Mouse (Mus musculus) lung, postnatal 10 days (tissue): ENCODE results near the gene Smim24.

Experiments used
- DNase-seq: peaks from one replicate; pipeline ENCODE4 v3.0.0; 2021

The Smim24 gene

GRCm38 (mm10) chr10:81423476-81424245 lies 30.8 kb downstream of the Smim24 start:
- DNase-seq = peak; percentile 2

- DNase-seq = peak; percentile 71
Observed at GRCm38 (mm10) chr10:81424246-81425051, 31.6 kb downstream of the Smim24 start.

GRCm38 (mm10) chr10:81425236-81425850 lies 32.5 kb downstream of the Smim24 start:
- peak; percentile 49 for DNase-seq

- peak; percentile 26 for DNase-seq
Observed at GRCm38 (mm10) chr10:81426081-81426671, 33.3 kb downstream of the Smim24 start.

GRCm38 (mm10) chr10:81426897-81427296 lies 34.0 kb downstream of the Smim24 start:
- DNase-seq = peak; percentile 75

GRCm38 (mm10) chr10:81427327-81427726 lies 34.5 kb downstream of the Smim24 start:
- no peak for DNase-seq

GRCm38 (mm10) chr10:81427804-81428506 lies 35.1 kb downstream of the Smim24 start:
- peak; percentile 3 for DNase-seq

- peak; percentile 3 for DNase-seq
Observed at GRCm38 (mm10) chr10:81428507-81428870, 35.6 kb downstream of the Smim24 start.

- DNase-seq = peak; percentile 8
Observed at GRCm38 (mm10) chr10:81429092-81429491, 36.2 kb downstream of the Smim24 start.

- DNase-seq = peak; percentile 96
Observed at GRCm38 (mm10) chr10:81429605-81430061, 36.8 kb downstream of the Smim24 start.

GRCm38 (mm10) chr10:81430141-81430830 lies 37.4 kb downstream of the Smim24 start:
- peak; percentile 82 for DNase-seq

GRCm38 (mm10) chr10:81430831-81431525 lies 38.1 kb downstream of the Smim24 start:
- peak; percentile 69 for DNase-seq

GRCm38 (mm10) chr10:81431526-81432168 lies 38.8 kb downstream of the Smim24 start:
- DNase-seq = peak; percentile 56

GRCm38 (mm10) chr10:81432169-81432867 lies 39.5 kb downstream of the Smim24 start:
- no peak for DNase-seq

GRCm38 (mm10) chr10:81432868-81433262 lies 40.0 kb downstream of the Smim24 start:
- peak; percentile 98 for DNase-seq

GRCm38 (mm10) chr10:81433541-81434289 lies 40.9 kb downstream of the Smim24 start:
- DNase-seq = peak; percentile 77

GRCm38 (mm10) chr10:81434361-81435263 lies 41.8 kb downstream of the Smim24 start:
- DNase-seq = peak; percentile 62

- peak; percentile 79 for DNase-seq
Observed at GRCm38 (mm10) chr10:81435436-81435835, 42.6 kb downstream of the Smim24 start.
